Mouse (Mus musculus) CH12.LX (cell line): ENCODE data around the gene Fgfr2. TPM values are rescaled to one million over a fixed set of nuclear protein-coding genes. Genes with fewer than 3 reads are reported as not detected.

Source experiments
- DNase-seq: peaks from one replicate; pipeline ENCODE4 v3.0.0-alpha.2; 2013; ENCODE audit errors: extremely low read depth
- H3K27ac ChIP-seq: 2 replicates; pipeline ENCODE4 v1.5.1; 2012; ENCODE audit warnings: low read depth, mild to moderate bottlenecking, control low read depth, moderate library complexity; ENCODE audit not compliant: insufficient read depth
- H3K27me3 ChIP-seq: replicated peaks from 2 replicates; pipeline ENCODE3; 2012; ENCODE audit warnings: inconsistent platforms
- H3K36me3 ChIP-seq, 2 experiments: replicated peaks in 1 of 2; 2 replicates each; pipeline versions ENCODE3 to v1.6.1; 2012; ENCODE audit warnings: inconsistent platforms in 1 of 2, low read length in 1 of 2, mild to moderate bottlenecking in 1 of 2, mixed read lengths in 1 of 2, moderate library complexity in 1 of 2; ENCODE audit not compliant: control insufficient read depth in 1 of 2, insufficient read depth in 1 of 2
- H3K4me1 ChIP-seq, 2 experiments: 2 replicates each; pipeline ENCODE4 v1.6.1; 2012; ENCODE audit warnings: inconsistent platforms in 1 of 2, moderate library complexity in 1 of 2; ENCODE audit not compliant: insufficient read depth in 2 of 2, control insufficient read depth in 1 of 2
- H3K4me2 ChIP-seq: 2 replicates; pipeline ENCODE4 v1.6.1; 2012; ENCODE audit warnings: low read depth, mild to moderate bottlenecking, control low read depth; ENCODE audit not compliant: poor library complexity, insufficient read depth, severe bottlenecking
- H3K4me3 ChIP-seq, 3 experiments: fragments of 150-350 bp in 1 of 3; sonication (generic) in 1 of 3; replicated peaks in 1 of 3; 2 replicates each; pipeline versions ENCODE3 to v1.5.1; 2011 to 2012; ENCODE audit warnings: low read depth in 2 of 3, low read length in 2 of 3, mild to moderate bottlenecking in 2 of 3, moderate library complexity in 2 of 3, control low read depth in 1 of 3, improper control_type of control experiment in 1 of 3, inconsistent platforms in 1 of 3, mixed read lengths in 1 of 3; ENCODE audit not compliant: poor library complexity in 1 of 3
- H3K79me2 ChIP-seq: replicated peaks from 2 replicates; pipeline ENCODE4 v1.6.1; 2012; ENCODE audit warnings: mild to moderate bottlenecking, moderate library complexity; ENCODE audit not compliant: control insufficient read depth, poor library complexity, insufficient read depth, severe bottlenecking; ENCODE audit errors: extremely low read depth
- H3K9ac ChIP-seq: 2 replicates; pipeline ENCODE4 v1.6.1; 2012; ENCODE audit warnings: low read depth, mild to moderate bottlenecking, control low read depth, moderate library complexity; ENCODE audit not compliant: insufficient read depth
- H3K9me3 ChIP-seq: replicated peaks from 2 replicates; pipeline ENCODE3; 2012; ENCODE audit warnings: low read length, inconsistent platforms, mixed read lengths
- BHLHE40 ChIP-seq: IDR thresholded peaks from 2 replicates; pipeline ENCODE4 v1.6.1; 2011; ENCODE audit warnings: mild to moderate bottlenecking, low read depth, low read length, improper control_type of control experiment
- CHD1 ChIP-seq: IDR thresholded peaks from 2 replicates; pipeline ENCODE4 v1.6.1; 2012; ENCODE audit warnings: low read depth, low read length, improper control_type of control experiment, inconsistent platforms
- CTCF ChIP-seq, 2 experiments: IDR thresholded peaks in 1 of 2; conservative IDR thresholded peaks in 1 of 2; 2 replicates each; pipeline ENCODE4 v1.5.1; 2011 to 2012; ENCODE audit warnings: low read depth in 2 of 2, low read length in 2 of 2, improper control_type of control experiment in 1 of 2, inconsistent platforms in 1 of 2, mild to moderate bottlenecking in 1 of 2, moderate library complexity in 1 of 2
- E2F4 ChIP-seq: IDR thresholded peaks from 2 replicates; pipeline ENCODE4 v1.6.1; 2011; ENCODE audit warnings: low read depth, low read length, improper control_type of control experiment; ENCODE audit not compliant: insufficient replicate concordance
- ELF1 ChIP-seq: IDR thresholded peaks from 2 replicates; pipeline ENCODE4 v1.6.1; 2014; ENCODE audit warnings: low read depth, mild to moderate bottlenecking, inconsistent platforms, low read length, improper control_type of control experiment
- ETS1 ChIP-seq: conservative IDR thresholded peaks from 2 replicates; pipeline ENCODE4 v1.6.1; 2012; ENCODE audit warnings: low read depth, mild to moderate bottlenecking, inconsistent platforms, low read length, improper control_type of control experiment, moderate library complexity
- GABPA ChIP-seq: IDR thresholded peaks from 2 replicates; pipeline ENCODE4 v1.6.1; 2012; ENCODE audit warnings: low read depth, low read length, improper control_type of control experiment, inconsistent platforms; ENCODE audit not compliant: insufficient replicate concordance
- HCFC1 ChIP-seq: IDR thresholded peaks from 2 replicates; pipeline ENCODE4 v1.6.1; 2012; ENCODE audit warnings: low read depth, mild to moderate bottlenecking, inconsistent platforms, low read length, improper control_type of control experiment
- JUN ChIP-seq: IDR thresholded peaks from 2 replicates; pipeline ENCODE4 v1.6.1; 2011; ENCODE audit warnings: low read depth, mild to moderate bottlenecking, low read length, improper control_type of control experiment, moderate library complexity; ENCODE audit not compliant: insufficient read depth
- JUND ChIP-seq: conservative IDR thresholded peaks from 2 replicates; pipeline ENCODE4 v1.6.1; 2011; ENCODE audit warnings: low read depth, low read length, improper control_type of control experiment
- KAT2A ChIP-seq: IDR thresholded peaks from 2 replicates; pipeline ENCODE4 v1.6.1; 2012; ENCODE audit warnings: low read length, improper control_type of control experiment, inconsistent platforms; ENCODE audit not compliant: insufficient replicate concordance
- MAZ ChIP-seq: IDR thresholded peaks from 2 replicates; pipeline ENCODE4 v1.6.1; 2012; ENCODE audit warnings: low read depth, mild to moderate bottlenecking, inconsistent platforms, low read length, improper control_type of control experiment, moderate library complexity
- MEF2A ChIP-seq: IDR thresholded peaks from 2 replicates; pipeline ENCODE4 v1.6.1; 2014; ENCODE audit warnings: low read depth, mild to moderate bottlenecking, inconsistent platforms, low read length, improper control_type of control experiment, borderline replicate concordance
- POLR2A ChIP-seq: IDR thresholded peaks from 2 replicates; pipeline ENCODE4 v1.6.1; 2011; ENCODE audit warnings: low read depth, mild to moderate bottlenecking, improper control_type of control experiment, low read length
- POLR2AphosphoS2 ChIP-seq: IDR thresholded peaks from 2 replicates; pipeline ENCODE4 v1.6.1; 2011; ENCODE audit warnings: low read depth, low read length, improper control_type of control experiment
- RAD21 ChIP-seq: IDR thresholded peaks from 2 replicates; pipeline ENCODE4 v1.6.1; 2011; ENCODE audit warnings: low read depth, mild to moderate bottlenecking, low read length, improper control_type of control experiment, moderate library complexity
- RCOR1 ChIP-seq: conservative IDR thresholded peaks from 2 replicates; pipeline ENCODE4 v1.6.1; 2012; ENCODE audit warnings: low read depth, mild to moderate bottlenecking, inconsistent platforms, low read length, improper control_type of control experiment
- SIN3A ChIP-seq: IDR thresholded peaks from 2 replicates; pipeline ENCODE4 v1.6.1; 2012; ENCODE audit warnings: low read length, improper control_type of control experiment, inconsistent platforms
- SMC3 ChIP-seq: IDR thresholded peaks from 2 replicates; pipeline ENCODE4 v1.6.1; 2011; ENCODE audit warnings: low read depth, low read length, improper control_type of control experiment
- USF2 ChIP-seq: conservative IDR thresholded peaks from 2 replicates; pipeline ENCODE4 v1.6.1; 2011; ENCODE audit warnings: low read depth, low read length, improper control_type of control experiment
- ZC3H11A ChIP-seq: IDR thresholded peaks from 2 replicates; pipeline ENCODE4 v1.6.1; 2012; ENCODE audit warnings: low read depth, mild to moderate bottlenecking, inconsistent platforms, low read length, improper control_type of control experiment
- ZNF384 ChIP-seq: IDR thresholded peaks from 2 replicates; pipeline ENCODE4 v1.6.1; 2012; ENCODE audit warnings: low read depth, low read length, improper control_type of control experiment, inconsistent platforms
- dilution Hi-C: fragments of 300-500 bp; cut with MboI; formaldehyde crosslinking; loops from 2 replicates; pipeline ENCODE4 v1.14.3; 2020; ENCODE audit warnings: low sequenced_read_pairs; ENCODE audit not compliant: extremely low pct_unique_long_range_greater_than_20kb, extremely low pct_ligation_motif_present
- in situ Hi-C: fragments of 300-500 bp; cut with MboI; formaldehyde crosslinking; loops from 3 replicates; pipeline ENCODE4 v1.14.3; 2019; ENCODE audit warnings: low sequenced_read_pairs, low pct_ligation_motif_present, low pct_unique_long_range_greater_than_20kb, mixed read lengths
- polyA plus RNA-seq: library from polyadenylated mRNA; unstranded; fragments of >175 nt; gene quantifications from 2 replicates; pipeline ENCODE4 v1.2.1, GENCODE M21; 2012; ENCODE audit warnings: low read depth; ENCODE audit not compliant: insufficient read length
- total RNA-seq, 2 experiments: library from RNA; depleted of rRNA; stranded (reverse); fragments of 300-350 nt in 1 of 2; fragments of >200 nt in 1 of 2; gene quantifications; 2 replicates each; pipeline ENCODE4 v1.2.3; 2012 to 2014

Fgfr2 gene
- total and polyA plus RNA-seq, 3 experiments, result not detected

DNA sequence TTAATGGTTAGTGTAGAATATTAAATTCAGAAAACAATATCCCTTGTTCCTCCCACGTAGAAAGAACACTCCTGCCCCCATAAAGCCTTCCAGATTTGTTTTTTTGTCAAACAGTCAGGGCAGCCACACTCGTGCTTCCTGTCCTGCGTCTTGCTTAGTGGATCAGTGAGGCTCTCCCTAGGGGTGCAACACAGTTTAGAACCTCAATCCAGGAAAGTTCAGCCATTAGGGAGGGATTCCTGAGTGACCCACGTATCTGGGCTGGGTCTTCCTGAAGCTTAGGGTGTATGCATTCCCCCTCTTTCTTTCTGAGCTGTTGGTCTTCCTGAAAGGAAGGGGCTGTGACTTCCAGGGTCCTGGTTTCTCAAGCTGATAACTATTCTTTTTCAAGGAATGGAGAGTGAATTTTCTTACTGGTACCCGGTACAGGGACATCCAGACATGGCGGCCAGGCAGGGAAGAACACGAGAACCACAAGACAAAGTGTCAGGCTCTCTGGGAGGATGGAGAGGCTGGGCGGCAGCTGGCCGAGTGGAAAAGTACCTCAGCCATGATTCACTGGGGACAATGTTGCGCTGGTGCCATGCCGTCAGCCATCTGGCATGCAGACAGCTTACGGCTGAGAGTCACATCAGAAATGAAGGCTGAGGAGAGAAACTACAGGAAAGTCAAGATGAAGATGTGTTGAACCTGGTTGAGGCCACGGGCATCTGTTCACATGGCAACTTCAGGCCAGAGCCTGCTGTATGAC lies 2200.0 kb downstream of the Fgfr2 start:
- Histone ChIP-seq H3K27ac (no peak overlapping the region), H3K9me3 (peaks cover 3% of the 10 kb centered on the region), H3K4me3 (no peak overlapping the region), H3K9ac (no peak overlapping the region), H3K27me3 (peaks cover 56% of the 10 kb centered on the region), H3K4me2 (no peak overlapping the region), H3K36me3 (no peaks in the 10 kb centered on the region), H3K4me1 (no peaks in the 10 kb centered on the region), H3K79me2 (no peaks in the 10 kb centered on the region)
- no peak for DNase-seq
- in situ Hi-C loops (no loop called here), dilution Hi-C loops (no loop called here)
- no peak for TF ChIP-seq MAZ
- no peak for TF ChIP-seq BHLHE40
- TF ChIP-seq POLR2A, result no peak
- no peak for TF ChIP-seq RCOR1
- no peak for TF ChIP-seq KAT2A
- no peak for TF ChIP-seq ZNF384
- no peak for TF ChIP-seq SIN3A
- TF ChIP-seq JUND, result no peak
- TF ChIP-seq ELF1, result no peak
- TF ChIP-seq E2F4, result no peak
- TF ChIP-seq SMC3, result no peak
- no peak for TF ChIP-seq RAD21
- TF ChIP-seq HCFC1, result no peak
- TF ChIP-seq POLR2AphosphoS2, result no peak
- TF ChIP-seq MEF2A, result no peak
- no peak for TF ChIP-seq ETS1
- no peak for TF ChIP-seq GABPA
- no peak for TF ChIP-seq USF2

DNA sequence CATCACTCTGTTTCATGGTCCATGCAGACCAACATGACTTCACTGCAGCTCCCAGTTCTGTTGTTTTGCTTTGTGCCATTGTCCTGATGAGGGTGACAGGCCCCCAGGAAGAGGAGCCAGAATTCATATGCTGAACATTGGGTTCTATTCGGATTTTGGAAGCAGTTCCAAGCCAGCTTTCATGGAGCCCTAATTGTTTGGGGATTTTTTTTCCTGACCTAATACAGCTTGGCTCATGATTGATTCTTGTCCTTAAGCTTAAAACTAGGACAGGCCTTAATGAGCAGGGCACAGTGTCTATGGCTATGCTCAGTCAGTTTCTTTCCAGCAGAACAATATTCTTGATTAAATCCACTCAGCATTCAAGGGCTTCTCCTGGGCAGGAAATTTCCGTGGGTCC lies 2204.9 kb downstream of the Fgfr2 start:
- Histone ChIP-seq H3K79me2 (no peaks in the 10 kb centered on the region), H3K4me2 (no peak overlapping the region), H3K9me3 (peaks cover 3% of the 10 kb centered on the region), H3K9ac (no peak overlapping the region), H3K27me3 (peaks cover 69% of the 10 kb centered on the region), H3K4me1 (no peaks in the 10 kb centered on the region), H3K36me3 (no peaks in the 10 kb centered on the region), H3K4me3 (no peak overlapping the region), H3K27ac (no peak overlapping the region)
- in situ Hi-C loops, result no loop called here
- dilution Hi-C loops, result no loop called here
- TF ChIP-seq POLR2A, result no peak
- no peak for TF ChIP-seq GABPA
- no peak for TF ChIP-seq RCOR1
- no peak for TF ChIP-seq JUN
- TF ChIP-seq JUND, result no peak
- no peak for TF ChIP-seq ZNF384
- TF ChIP-seq SIN3A, result no peak
- TF ChIP-seq CHD1, result no peak
- no peak for TF ChIP-seq ZC3H11A
- no peak for TF ChIP-seq POLR2AphosphoS2
- TF ChIP-seq USF2, result no peak
- TF ChIP-seq CTCF (conservative IDR thresholded peaks at IDR 0.05 in 1 of 2, IDR thresholded peaks at IDR 0.05 in 1 of 2; ENCODE audit: low read depth in 2 of 2, low read length in 2 of 2), result no peak
- DNase-seq, result no peak
